Mouse (Mus musculus) spleen, adult 2 months (tissue): ENCODE measurements around the gene Pla2r1. TPM values are rescaled to one million over a fixed set of nuclear protein-coding genes. Genes with fewer than 3 reads are reported as not detected.
A peak's percentile ranks its signal among the peaks of the same experiment; 100 is the strongest.

Experiments used
- DNase-seq, 2 experiments: peaks; one replicate each; pipeline versions ENCODE4 v3.0.0 to v3.0.0-alpha.2; 2012 to 2021; ENCODE audit warnings: low spot score in 2 of 2, low read depth in 1 of 2
- H3K27ac ChIP-seq: fragments of 200-500 bp; 2 replicates; pipeline ENCODE4 v1.5.1; 2012; ENCODE audit warnings: low read length, inconsistent platforms; ENCODE audit not compliant: insufficient read depth
- H3K27me3 ChIP-seq: fragments of 200-500 bp; 2 replicates; pipeline ENCODE4 v1.6.1; 2012; ENCODE audit warnings: mild to moderate bottlenecking, moderate library complexity, low read length, inconsistent platforms; ENCODE audit not compliant: control insufficient read depth, insufficient read depth
- H3K36me3 ChIP-seq: fragments of 200-500 bp; 2 replicates; pipeline ENCODE4 v1.6.1; 2012; ENCODE audit warnings: mild to moderate bottlenecking, low read length, inconsistent platforms; ENCODE audit not compliant: control insufficient read depth, insufficient read depth
- H3K4me1 ChIP-seq: fragments of 200-500 bp; 2 replicates; pipeline ENCODE4 v1.6.1; 2011; ENCODE audit warnings: inconsistent platforms; ENCODE audit not compliant: control insufficient read depth, insufficient read depth, insufficient read length
- H3K4me3 ChIP-seq: fragments of 200-500 bp; 2 replicates; pipeline ENCODE4 v1.5.1; 2011; ENCODE audit warnings: mild to moderate bottlenecking, inconsistent platforms; ENCODE audit not compliant: insufficient read depth, insufficient read length; ENCODE audit errors: extremely low read depth
- CTCF ChIP-seq: fragments of 200-500 bp; IDR thresholded peaks from 2 replicates; pipeline ENCODE4 v1.5.1; 2011; ENCODE audit warnings: mild to moderate bottlenecking, inconsistent platforms; ENCODE audit not compliant: insufficient read depth, insufficient read length, insufficient replicate concordance; ENCODE audit errors: extremely low read depth
- POLR2A ChIP-seq: fragments of 200-500 bp; IDR thresholded peaks from 2 replicates; pipeline ENCODE4 v1.6.1; 2011; ENCODE audit warnings: low read depth, low read length, inconsistent platforms
- WGBS: fragments of 180-500 bp; shearing (Covaris S2); methylation state at CpG from one replicate; pipeline ENCODE4 v1.1.7; 2018; 5-methylcytosine and 5-hydroxymethylcytosine counted together
- polyA plus RNA-seq: library from polyadenylated mRNA; depleted of rRNA; stranded (reverse); fragments of >200 nt; gene quantifications from 2 replicates; pipeline ENCODE4 v1.2.3, GENCODE M21; 2012

Gene Pla2r1
- polyA plus RNA-seq, 1 experiment = 1.4 TPM

- Histone ChIP-seq H3K36me3 (no peaks in the 10 kb centered on the region), H3K4me1 (no peaks in the 10 kb centered on the region), H3K27me3 (no peaks in the 10 kb centered on the region), H3K4me3 (no peak overlapping the region), H3K27ac (no peak overlapping the region)
- TF ChIP-seq POLR2A = no peak
- TF ChIP-seq CTCF = no peak
- no peak for DNase-seq
- WGBS = 95% methylated on average over 4 of the region's 4 CpGs
These were observed 14.8 kb downstream of the Pla2r1 start for GRCm38 (mm10) chr2:60538274-60538673.

GRCm38 (mm10) chr2:60534755-60535154 lies 18.4 kb downstream of the Pla2r1 start:
- H3K4me3 ChIP-seq = no peak overlapping the region

DNA sequence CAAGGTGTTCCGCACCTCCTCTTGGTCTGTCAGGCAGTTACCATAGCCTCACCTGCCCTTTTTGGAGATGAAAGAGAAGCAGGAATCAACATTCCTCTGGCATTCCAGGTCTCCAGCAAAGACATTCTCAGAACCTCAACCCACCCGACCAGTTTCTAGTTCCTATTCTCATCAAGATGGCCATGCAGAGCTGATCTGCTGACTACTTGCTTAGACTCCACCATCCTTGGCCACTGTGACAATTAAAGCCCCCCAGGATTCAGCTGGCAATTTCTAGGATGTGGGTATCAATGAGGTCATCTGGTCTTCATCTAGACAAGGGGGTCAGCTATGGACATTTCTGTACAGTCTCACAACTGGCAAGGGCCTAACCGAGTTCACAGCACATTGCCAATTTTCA lies 20.1 kb downstream of the Pla2r1 start:
- DNase-seq = no peak
- Histone ChIP-seq H3K27me3 (no peaks in the 10 kb centered on the region), H3K36me3 (no peaks in the 10 kb centered on the region), H3K4me3 (no peak overlapping the region), H3K27ac (no peak overlapping the region), H3K4me1 (no peaks in the 10 kb centered on the region)
- no peak for TF ChIP-seq POLR2A
- TF ChIP-seq CTCF = no peak
- WGBS = 91% methylated on average over 3 of the region's 3 CpGs

More at GRCm38 (mm10) chr2:60534755-60535154, 18.4 kb downstream of the Pla2r1 start:
- Histone ChIP-seq H3K27me3 (no peaks in the 10 kb centered on the region), H3K36me3 (no peaks in the 10 kb centered on the region), H3K4me1 (no peaks in the 10 kb centered on the region), H3K27ac (no peak overlapping the region)
- 91% methylated on average over 8 of the region's 8 CpGs for WGBS
- no peak for DNase-seq
- no peak for TF ChIP-seq CTCF
- TF ChIP-seq POLR2A = no peak

DNA sequence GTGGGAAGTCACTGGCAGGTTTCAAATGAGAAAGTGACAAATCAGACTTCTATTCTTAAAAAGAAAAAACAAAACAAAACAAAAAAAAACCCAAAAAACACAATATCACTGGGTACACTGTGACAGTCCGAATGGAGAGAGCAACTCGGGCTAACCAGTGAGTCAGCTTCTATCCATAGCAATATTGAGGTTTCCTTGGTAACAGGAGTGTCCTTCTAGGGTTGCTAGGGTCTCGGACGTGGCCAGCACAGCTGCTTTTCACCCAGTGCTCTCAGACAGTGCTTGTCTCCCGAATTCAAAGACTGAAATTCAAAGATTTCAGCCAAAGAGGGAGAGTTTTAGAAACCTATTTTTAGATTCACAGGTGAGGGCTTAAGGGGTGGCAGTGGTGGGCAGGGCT lies 20.6 kb downstream of the Pla2r1 start:
- no peaks in the 10 kb centered on the region for H3K27me3 ChIP-seq
- no peak overlapping the region for H3K4me3 ChIP-seq
- no peak for TF ChIP-seq CTCF
- H3K27ac ChIP-seq = no peak overlapping the region
- H3K36me3 ChIP-seq = no peaks in the 10 kb centered on the region
- WGBS = 82% methylated on average over 5 of the region's 5 CpGs
- no peaks in the 10 kb centered on the region for H3K4me1 ChIP-seq
- DNase-seq = no peak

GRCm38 (mm10) chr2:60515817-60516216 lies 37.3 kb downstream of the Pla2r1 start:
- no peaks in the 10 kb centered on the region for H3K4me1 ChIP-seq
- no peak for DNase-seq
- 68% methylated on average over 8 of the region's 8 CpGs for WGBS
- H3K27me3 ChIP-seq = no peaks in the 10 kb centered on the region
- no peak for TF ChIP-seq POLR2A
- no peak overlapping the region for H3K4me3 ChIP-seq
- H3K27ac ChIP-seq = no peak overlapping the region
- H3K36me3 ChIP-seq = no peaks in the 10 kb centered on the region

DNA sequence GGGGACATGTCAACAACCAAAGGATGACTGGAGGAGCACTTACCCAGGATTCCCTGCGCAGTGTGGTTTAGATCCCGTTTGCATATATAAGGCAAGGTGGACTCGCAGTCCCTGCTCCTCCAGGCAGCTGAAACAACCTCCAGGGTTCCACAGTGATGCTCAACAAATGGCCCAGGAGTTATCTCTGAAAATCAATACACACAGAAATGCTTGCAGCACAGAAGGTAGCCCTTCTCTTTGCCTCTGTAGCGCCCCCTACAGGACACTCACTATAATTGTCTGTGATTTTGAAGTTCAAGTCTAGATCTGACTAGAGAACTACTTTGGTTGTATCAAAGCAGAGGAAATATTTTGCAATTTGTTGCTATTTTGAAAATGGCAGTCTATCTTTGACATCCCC lies 38.2 kb downstream of the Pla2r1 start:
- Histone ChIP-seq H3K36me3 (no peaks in the 10 kb centered on the region), H3K27ac (no peak overlapping the region), H3K4me1 (no peaks in the 10 kb centered on the region), H3K4me3 (no peak overlapping the region), H3K27me3 (no peaks in the 10 kb centered on the region)
- 0 out of 2 replicates have a peak, but pooled peaks have one; percentile 8 for TF ChIP-seq CTCF
- TF ChIP-seq POLR2A = no peak
- WGBS = 75% methylated on average over 4 of the region's 4 CpGs
- no peak for DNase-seq

- Histone ChIP-seq H3K36me3 (no peaks in the 10 kb centered on the region), H3K27me3 (no peaks in the 10 kb centered on the region), H3K27ac (no peak overlapping the region), H3K4me1 (no peaks in the 10 kb centered on the region), H3K4me3 (no peak overlapping the region)
- TF ChIP-seq POLR2A = no peak
- no peak for DNase-seq
- 72% methylated on average over 1 of the region's 1 CpGs for WGBS
These were observed 42.4 kb downstream of the Pla2r1 start for GRCm38 (mm10) chr2:60510718-60511117.

GRCm38 (mm10) chr2:60505145-60505544 lies 48.0 kb downstream of the Pla2r1 start:
- no peak for TF ChIP-seq POLR2A
- TF ChIP-seq CTCF = no peak

More at GRCm38 (mm10) chr2:60505145-60505544, 48.0 kb downstream of the Pla2r1 start:
- no peak overlapping the region for H3K27ac ChIP-seq
- WGBS = 35% methylated on average over 2 of the region's 2 CpGs
- H3K4me3 ChIP-seq = no peak overlapping the region
- no peak for DNase-seq
- no peaks in the 10 kb centered on the region for H3K4me1 ChIP-seq
- H3K27me3 ChIP-seq = no peaks in the 10 kb centered on the region
- H3K36me3 ChIP-seq = no peaks in the 10 kb centered on the region
